Mouse (Mus musculus) kidney, adult 11 months (tissue): ENCODE measurements around the gene Slx4ip.

ENCODE experiments used
- DNase-seq: peaks from one replicate; pipeline ENCODE4 v3.0.0; 2022

Slx4ip gene

GRCm38 (mm10) chr2:136947937-136948336 is 56.9 kb downstream of the Slx4ip start:
- DNase-seq: peak; percentile 11

GRCm38 (mm10) chr2:136952238-136952637 is 61.2 kb downstream of the Slx4ip start:
- DNase-seq: peak; percentile 79

- DNase-seq: no peak
Measured at GRCm38 (mm10) chr2:136955726-136956571, 64.9 kb downstream of the Slx4ip start.

- no peak for DNase-seq
Measured at GRCm38 (mm10) chr2:136958697-136959096, 67.7 kb downstream of the Slx4ip start.

- no peak for DNase-seq
Measured at GRCm38 (mm10) chr2:136975774-136976173, 84.8 kb downstream of the Slx4ip start.

- DNase-seq: no peak
Measured at GRCm38 (mm10) chr2:136979056-136979772, 88.2 kb downstream of the Slx4ip start.

- DNase-seq: no peak
Measured at GRCm38 (mm10) chr2:136981062-136981879, 90.3 kb downstream of the Slx4ip start.

- no peak for DNase-seq
Measured at GRCm38 (mm10) chr2:136983959-136984358, 92.9 kb downstream of the Slx4ip start.

GRCm38 (mm10) chr2:136985998-136986730 is 95.1 kb downstream of the Slx4ip start:
- DNase-seq: no peak

GRCm38 (mm10) chr2:136993116-136993515 is 102.1 kb downstream of the Slx4ip start:
- no peak for DNase-seq

- peak; percentile 10 for DNase-seq
Measured at GRCm38 (mm10) chr2:136997104-136997503, 106.1 kb downstream of the Slx4ip start.

GRCm38 (mm10) chr2:137002031-137002430 is 111.0 kb downstream of the Slx4ip start:
- DNase-seq: no peak

GRCm38 (mm10) chr2:137006656-137007055 is 115.6 kb downstream of the Slx4ip start:
- no peak for DNase-seq

GRCm38 (mm10) chr2:137011980-137012379 is 121.0 kb downstream of the Slx4ip start:
- DNase-seq: no peak

- DNase-seq: peak; percentile 12
Measured at GRCm38 (mm10) chr2:137013151-137013550, 122.1 kb downstream of the Slx4ip start.

GRCm38 (mm10) chr2:137013811-137014350 is 122.9 kb downstream of the Slx4ip start:
- DNase-seq: no peak

- no peak for DNase-seq
Measured at GRCm38 (mm10) chr2:137014423-137014822, 123.4 kb downstream of the Slx4ip start.

- no peak for DNase-seq
Measured at GRCm38 (mm10) chr2:137044122-137044521, 153.1 kb downstream of the Slx4ip start.

GRCm38 (mm10) chr2:137049367-137049766 is 158.3 kb downstream of the Slx4ip start:
- no peak for DNase-seq

- DNase-seq: no peak
Measured at GRCm38 (mm10) chr2:137049906-137050305, 158.9 kb downstream of the Slx4ip start.

GRCm38 (mm10) chr2:137063829-137064228 is 172.8 kb downstream of the Slx4ip start:
- DNase-seq: no peak

- DNase-seq: no peak
Measured at GRCm38 (mm10) chr2:137064513-137064912, 173.5 kb downstream of the Slx4ip start.
